Mouse (Mus musculus): ENCODE results near the gene Pnlip.

- TF ChIP-seq CTCF (IDR thresholded peaks at IDR 0.05; ENCODE audit: control insufficient read depth, insufficient read depth, insufficient replicate concordance, low read depth, low read length) = no peak
- no peak for TF ChIP-seq POLR2A (IDR thresholded peaks at IDR 0.05; ENCODE audit: control insufficient read depth, low read depth, low read length)
Measured at GRCm38 (mm10) chr19:58674644-58675043, 22.3 kb downstream of the Pnlip start.
